Mouse (Mus musculus) kidney, embryonic 16.5 days (tissue): Measurements from ENCODE around the gene Ptafr. TPM values are rescaled to one million over a fixed set of nuclear protein-coding genes. Genes with fewer than 3 reads are reported as not detected.
"Not testable (repeated sequence)": the region's sequence is repeated elsewhere in the genome, so short reads cannot be mapped to it uniquely, and the experiment has no call there.

Source experiments
- ATAC-seq: fragments of 200-750 bp; cut with Nextera tagmentation; 2 replicates; pipeline ENCODE4 v1.8.0; 2017; ENCODE audit warnings: moderate TSS enrichment; ENCODE audit not compliant: low FRiP score, low TSS enrichment
- H3K27ac ChIP-seq: fragments of 300-500 bp; sonication (generic); 2 replicates; pipeline ENCODE4 v1.5.1; 2014; ENCODE audit warnings: low read length
- H3K27me3 ChIP-seq: fragments of 300-500 bp; sonication (generic); 2 replicates; pipeline ENCODE4 v1.6.1; 2014; ENCODE audit warnings: low read length, control low read depth, mixed read lengths; ENCODE audit not compliant: insufficient read depth
- H3K36me3 ChIP-seq: fragments of 300-500 bp; sonication (generic); 2 replicates; pipeline ENCODE4 v1.6.1; 2014; ENCODE audit warnings: low read length, control low read depth, mixed read lengths; ENCODE audit not compliant: insufficient read depth
- H3K4me1 ChIP-seq: fragments of 300-500 bp; sonication (generic); 2 replicates; pipeline ENCODE4 v1.6.1; 2014; ENCODE audit warnings: low read length, control low read depth, mixed read lengths; ENCODE audit not compliant: insufficient read depth
- H3K4me2 ChIP-seq: fragments of 300-500 bp; sonication (generic); replicated peaks from 2 replicates; pipeline ENCODE4 v1.6.1; 2014; ENCODE audit warnings: low read depth, low read length
- H3K4me3 ChIP-seq: fragments of 300-500 bp; sonication (generic); 2 replicates; pipeline ENCODE4 v1.5.1; 2014; ENCODE audit warnings: mild to moderate bottlenecking, low read length
- H3K9ac ChIP-seq: fragments of 300-500 bp; sonication (generic); replicated peaks from 2 replicates; pipeline ENCODE4 v1.6.1; 2014; ENCODE audit warnings: low read length
- H3K9me3 ChIP-seq: fragments of 300-500 bp; sonication (generic); 2 replicates; pipeline ENCODE4 v1.6.1; 2016; ENCODE audit warnings: low read length, control low read depth
- WGBS: fragments of 180-500 bp; shearing (Covaris S2); extraction: QIAGEN DNeasy Blood & Tissue Kit; methylation state at CpG from one replicate; pipeline ENCODE4 v1.1.7; 2014; 5-methylcytosine and 5-hydroxymethylcytosine counted together
- polyA plus RNA-seq: library from polyadenylated mRNA; unstranded; fragments of >200 nt; fragmentation: Nextera tagmentation; extraction: Ambion mirVana; gene quantifications from 2 replicates; pipeline ENCODE4 v1.2.1, GENCODE M21; 2015

Ptafr gene
- polyA plus RNA-seq, 1 experiment from 2014 or later, result 0.29 TPM

DNA sequence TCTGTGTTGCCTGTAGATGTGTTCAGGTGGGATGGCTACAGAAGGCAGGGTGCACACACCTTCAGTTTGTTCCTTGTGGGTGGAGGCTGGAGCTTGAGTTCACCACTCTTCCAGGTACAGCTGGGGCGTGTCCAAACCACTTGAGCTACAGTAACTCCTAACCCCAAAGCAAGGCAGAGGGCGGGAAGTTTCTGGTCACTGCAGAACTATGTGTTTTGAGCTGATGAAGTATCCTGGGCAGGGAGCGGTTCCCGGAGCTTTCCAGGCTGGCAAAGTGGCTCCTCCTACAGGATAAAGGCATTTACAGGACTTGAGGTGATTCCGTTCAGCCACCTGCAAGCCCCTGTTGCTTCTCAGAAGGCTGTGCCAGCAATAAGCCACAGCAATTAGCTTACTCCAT is 9.6 kb upstream of the Ptafr start:
- no peaks in the 10 kb centered on the region for H3K4me1 ChIP-seq
- ATAC-seq, result no peak
- H3K9me3 ChIP-seq, result no peaks in the 10 kb centered on the region
- H3K27me3 ChIP-seq, result no peaks in the 10 kb centered on the region
- H3K4me2 ChIP-seq, result no peak overlapping the region
- H3K4me3 ChIP-seq, result no peak overlapping the region
- H3K27ac ChIP-seq, result no peak overlapping the region
- H3K9ac ChIP-seq, result no peak overlapping the region
- H3K36me3 ChIP-seq, result peaks cover 45% of the 10 kb centered on the region
- 71% methylated on average over 5 of the region's 5 CpGs for WGBS

DNA sequence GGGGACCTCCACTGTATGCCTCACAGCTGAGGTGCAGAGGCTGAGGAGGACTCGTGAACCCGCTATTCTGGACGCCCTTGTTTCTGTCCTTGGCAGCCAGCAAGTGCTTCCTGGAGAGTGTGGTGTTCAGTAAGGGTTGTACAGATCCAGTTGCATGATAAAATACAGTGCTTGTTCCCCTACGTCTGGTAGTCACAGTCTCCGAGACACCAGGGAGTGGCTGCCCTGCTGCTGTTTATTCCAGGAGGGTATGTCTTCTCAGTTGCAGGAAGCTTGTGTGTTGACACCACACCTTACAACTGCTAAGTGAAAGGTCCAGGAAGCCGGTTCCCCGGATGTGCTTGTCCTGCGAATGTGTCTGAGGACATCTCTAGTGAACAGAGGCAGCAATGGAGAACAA is 9.2 kb upstream of the Ptafr start:
- no peak overlapping the region for H3K9ac ChIP-seq
- H3K4me2 ChIP-seq, result no peak overlapping the region
- no peak overlapping the region for H3K27ac ChIP-seq
- ATAC-seq, result no peak
- 73% methylated on average over 8 of the region's 8 CpGs for WGBS
- peaks cover 40% of the 10 kb centered on the region for H3K36me3 ChIP-seq
- H3K4me3 ChIP-seq, result no peak overlapping the region
- no peaks in the 10 kb centered on the region for H3K4me1 ChIP-seq
- no peaks in the 10 kb centered on the region for H3K9me3 ChIP-seq
- no peaks in the 10 kb centered on the region for H3K27me3 ChIP-seq

DNA sequence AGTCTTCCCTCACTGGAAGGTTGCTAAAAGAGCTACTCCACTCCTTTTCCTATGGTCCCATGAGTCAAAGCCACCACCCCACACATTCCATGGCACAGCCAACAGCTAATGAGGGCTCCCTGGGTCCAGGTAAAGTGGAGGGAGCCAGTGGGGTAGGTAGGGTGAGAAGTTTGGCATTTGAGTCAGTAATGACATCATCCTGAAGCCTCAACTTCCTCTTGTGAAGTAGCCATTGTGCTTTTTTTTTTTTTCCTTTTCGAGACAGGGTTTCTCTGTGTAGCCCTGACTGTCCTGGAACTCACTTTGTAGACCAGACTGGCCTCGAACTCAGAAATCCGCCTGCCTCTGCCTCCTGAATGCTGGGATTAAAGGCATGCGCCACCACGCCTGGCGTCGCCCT is 8.3 kb upstream of the Ptafr start:
- 85% methylated on average over 7 of the region's 7 CpGs for WGBS
- not testable (repeated sequence) for H3K4me1 ChIP-seq, H3K4me3 ChIP-seq, H3K9ac ChIP-seq, H3K4me2 ChIP-seq, H3K9me3 ChIP-seq, H3K27me3 ChIP-seq, ATAC-seq, H3K27ac ChIP-seq
- H3K36me3 ChIP-seq, result peaks cover 32% of the 10 kb centered on the region

DNA sequence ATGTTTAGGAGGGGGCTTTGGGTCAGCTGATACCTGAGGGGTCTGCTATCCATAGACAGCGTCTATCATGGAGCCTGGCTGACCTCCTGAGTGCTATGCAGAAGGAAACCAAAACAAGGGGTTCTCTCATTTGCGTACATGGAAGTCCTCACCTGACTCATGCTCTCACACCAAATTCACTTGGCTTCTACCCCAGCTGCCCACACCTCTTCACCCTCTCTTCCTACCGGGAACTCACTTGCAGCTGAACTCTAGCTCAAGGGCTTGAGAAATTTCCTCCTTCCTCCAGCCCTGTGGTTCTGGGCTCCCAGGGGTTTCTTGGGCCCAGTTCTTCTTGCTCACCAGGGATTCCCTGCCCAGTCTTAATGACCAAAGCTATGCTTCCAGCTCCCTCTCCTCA is 606 bp upstream of the Ptafr start:
- WGBS, result 83% methylated on average over 3 of the region's 3 CpGs

DNA sequence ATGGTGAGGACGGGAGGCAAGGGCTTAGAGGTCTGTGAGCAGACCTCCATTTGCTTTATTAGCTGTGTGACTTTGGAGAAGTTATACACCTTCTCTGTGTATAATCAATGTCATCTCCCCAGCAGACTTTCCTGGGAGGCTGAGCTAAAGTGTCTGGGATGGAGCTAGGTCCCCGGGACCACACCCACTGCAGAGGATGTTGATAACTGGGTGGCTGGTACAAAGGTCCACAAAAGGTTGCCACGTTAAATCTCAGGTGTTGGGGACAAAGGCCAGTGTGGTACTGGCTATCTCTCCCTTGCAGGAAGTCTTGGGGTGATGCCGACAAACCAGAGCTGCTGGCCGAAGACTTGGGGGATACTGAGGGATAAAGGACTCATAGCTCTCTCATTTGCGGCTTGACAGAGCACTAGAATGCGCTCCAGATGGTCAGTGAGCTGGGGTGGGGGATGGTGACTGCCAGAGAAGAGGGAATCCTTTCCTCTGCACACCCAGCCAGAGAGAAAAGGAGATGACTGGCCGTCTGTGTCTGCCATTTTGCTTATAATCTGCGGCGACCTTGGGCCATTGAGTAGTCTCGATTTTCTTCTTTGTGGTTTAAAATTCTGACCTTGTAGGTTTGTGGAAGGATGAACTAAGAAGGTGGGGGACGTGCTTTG is 1.4 kb downstream of the Ptafr start:
- Histone ChIP-seq H3K27ac (no peak overlapping the region), H3K27me3 (no peaks in the 10 kb centered on the region), H3K4me2 (no peak overlapping the region), H3K36me3 (no peaks in the 10 kb centered on the region), H3K9me3 (0 out of 2 replicates have a peak, but pooled peaks cover 4% of the 10 kb centered on the region), H3K4me3 (no peak overlapping the region), H3K4me1 (no peaks in the 10 kb centered on the region), H3K9ac (no peak overlapping the region)
- WGBS, result 73% methylated on average over 12 of the region's 12 CpGs
- no peak for ATAC-seq

More for the DNA sequence above, 606 bp upstream of the Ptafr start:
- Histone ChIP-seq H3K9ac (no peak overlapping the region), H3K4me2 (no peak overlapping the region), H3K4me3 (no peak overlapping the region), H3K9me3 (no peaks in the 10 kb centered on the region), H3K27ac (no peak overlapping the region), H3K27me3 (no peaks in the 10 kb centered on the region), H3K36me3 (no peaks in the 10 kb centered on the region), H3K4me1 (no peaks in the 10 kb centered on the region)
- no peak for ATAC-seq

DNA sequence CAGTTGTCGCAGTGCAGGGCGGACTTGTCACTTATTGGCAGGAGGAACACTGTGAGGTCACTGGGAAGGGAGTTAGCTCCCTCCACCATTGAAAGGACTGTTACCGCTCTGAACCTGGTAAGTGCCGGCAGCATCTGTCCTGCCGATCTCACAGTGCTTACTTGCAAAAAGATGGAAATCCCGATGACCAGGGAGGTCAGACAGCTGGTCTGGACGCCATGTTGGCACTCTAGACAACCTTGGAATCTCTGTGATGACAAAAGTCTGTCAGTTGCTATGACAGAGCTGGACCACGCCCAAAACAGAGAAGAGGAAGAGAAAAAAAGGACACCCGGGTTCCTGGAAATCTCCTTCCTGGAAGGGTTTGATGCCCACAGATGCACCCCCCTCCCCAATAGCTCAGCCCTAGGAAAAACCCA is 3.5 kb downstream of the Ptafr start:
- ATAC-seq, result no peak
- no peak overlapping the region for H3K27ac ChIP-seq
- 61% methylated on average over 9 of the region's 9 CpGs for WGBS
- no peaks in the 10 kb centered on the region for H3K4me1 ChIP-seq
- no peak overlapping the region for H3K4me3 ChIP-seq
- no peak overlapping the region for H3K9ac ChIP-seq
- no peaks in the 10 kb centered on the region for H3K27me3 ChIP-seq
- 0 out of 2 replicates have a peak, but pooled peaks cover 4% of the 10 kb centered on the region for H3K9me3 ChIP-seq
- no peaks in the 10 kb centered on the region for H3K36me3 ChIP-seq
- H3K4me2 ChIP-seq, result no peak overlapping the region

DNA sequence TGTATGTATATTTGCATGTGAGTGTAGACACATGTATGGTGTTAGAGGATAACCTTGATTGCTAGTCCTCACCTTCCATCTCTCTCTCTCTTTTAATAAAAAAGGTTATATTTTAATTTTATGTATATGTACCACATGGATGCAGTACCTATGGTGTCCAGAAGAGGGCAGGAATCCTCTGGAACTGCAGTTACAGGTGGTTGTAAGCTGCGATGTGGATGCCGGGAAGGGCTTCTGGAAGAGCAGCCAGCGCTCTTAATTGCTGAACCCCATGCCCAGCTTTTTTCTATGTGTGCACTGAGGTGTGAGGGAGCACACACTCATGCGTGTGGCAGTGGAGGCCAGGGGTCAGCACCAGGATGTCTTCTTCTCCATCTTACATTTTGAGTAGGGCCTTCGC is 5.2 kb downstream of the Ptafr start:
- H3K4me1 ChIP-seq, result no peaks in the 10 kb centered on the region
- H3K9me3 ChIP-seq, result 0 out of 2 replicates have a peak, but pooled peaks cover 4% of the 10 kb centered on the region
- H3K27ac ChIP-seq, result no peak overlapping the region
- no peak overlapping the region for H3K4me2 ChIP-seq
- ATAC-seq, result no peak
- H3K36me3 ChIP-seq, result no peaks in the 10 kb centered on the region
- no peak overlapping the region for H3K9ac ChIP-seq
- H3K4me3 ChIP-seq, result no peak overlapping the region
- 86% methylated on average over 5 of the region's 5 CpGs for WGBS
- no peaks in the 10 kb centered on the region for H3K27me3 ChIP-seq

DNA sequence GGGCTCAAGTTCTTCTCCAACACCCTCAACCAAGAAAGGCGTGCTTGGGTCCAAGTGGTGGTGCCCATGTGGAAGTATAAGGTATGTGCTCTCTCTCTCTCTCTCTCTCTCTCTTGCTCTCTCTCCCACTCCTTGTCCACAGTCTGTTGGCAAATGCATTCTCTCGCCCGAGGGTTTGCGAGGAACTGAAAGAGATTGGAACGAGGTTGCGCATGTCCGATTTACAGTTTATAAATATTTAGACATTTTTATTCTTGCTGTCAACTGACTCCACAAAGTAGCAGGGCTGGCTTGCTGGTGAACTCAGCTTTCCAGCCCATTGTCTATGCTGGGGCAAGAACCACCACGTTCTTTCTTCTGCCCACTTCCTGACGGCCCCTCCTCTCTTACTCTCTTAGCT is 7.3 kb downstream of the Ptafr start:
- WGBS, result 67% methylated on average over 9 of the region's 9 CpGs
- H3K27ac ChIP-seq, result no peak overlapping the region
- H3K36me3 ChIP-seq, result no peaks in the 10 kb centered on the region
- no peaks in the 10 kb centered on the region for H3K4me1 ChIP-seq
- H3K27me3 ChIP-seq, result no peaks in the 10 kb centered on the region
- H3K9ac ChIP-seq, result no peak overlapping the region
- ATAC-seq, result no peak
- no peak overlapping the region for H3K4me3 ChIP-seq
- no peak overlapping the region for H3K4me2 ChIP-seq
- 0 out of 2 replicates have a peak, but pooled peaks cover 4% of the 10 kb centered on the region for H3K9me3 ChIP-seq

DNA sequence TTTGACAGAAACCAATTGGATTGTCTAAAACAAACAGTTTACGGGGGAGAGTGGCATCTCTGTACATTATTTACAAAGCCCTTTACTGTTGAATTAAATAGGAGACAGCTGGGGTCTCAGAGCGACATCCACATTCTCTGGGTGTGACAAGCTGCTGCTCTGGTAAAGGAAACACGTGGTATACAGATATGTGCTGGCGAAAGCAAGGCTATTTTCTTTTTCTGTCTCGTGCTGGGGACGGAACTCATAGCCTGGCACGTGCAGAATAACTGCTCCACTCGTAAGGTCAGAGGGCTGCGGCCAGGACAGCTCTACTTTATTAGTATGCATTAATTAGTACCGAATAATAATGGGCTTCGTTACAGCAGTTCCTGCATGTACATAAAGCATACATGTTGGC is 9.5 kb downstream of the Ptafr start:
- no peak overlapping the region for H3K4me2 ChIP-seq
- ATAC-seq, result no peak
- no peaks in the 10 kb centered on the region for H3K27me3 ChIP-seq
- no peaks in the 10 kb centered on the region for H3K4me1 ChIP-seq
- no peak overlapping the region for H3K27ac ChIP-seq
- H3K9me3 ChIP-seq, result 0 out of 2 replicates have a peak, but pooled peaks cover 4% of the 10 kb centered on the region
- 63% methylated on average over 11 of the region's 11 CpGs for WGBS
- no peaks in the 10 kb centered on the region for H3K36me3 ChIP-seq
- no peak overlapping the region for H3K9ac ChIP-seq
- no peak overlapping the region for H3K4me3 ChIP-seq

DNA sequence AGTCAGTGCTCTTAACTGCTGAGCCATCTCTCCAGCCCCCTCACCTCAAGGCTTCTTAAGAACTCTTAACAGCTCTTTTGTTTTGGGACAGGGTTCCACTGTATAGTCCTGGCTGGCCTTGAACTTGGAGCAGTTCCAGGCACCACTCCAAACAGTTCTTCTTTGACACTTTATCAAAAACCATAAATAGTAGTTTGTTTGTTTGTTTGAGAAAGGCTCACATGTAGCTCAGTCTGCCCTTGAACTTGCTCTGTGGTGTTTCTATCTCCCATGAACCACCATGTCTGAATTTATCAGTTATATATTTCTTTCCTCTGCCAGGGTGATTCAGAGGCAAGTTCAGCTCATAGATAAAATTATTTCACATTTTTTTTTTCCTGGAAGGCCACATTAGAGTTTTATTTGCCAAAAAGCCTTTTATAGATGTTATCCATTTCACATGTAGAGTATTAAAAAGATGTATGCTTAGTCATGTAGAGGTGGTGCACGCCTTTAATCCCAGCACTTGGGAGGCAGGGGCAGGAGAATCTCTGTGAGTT is 11.0 kb downstream of the Ptafr start:
- H3K4me2 ChIP-seq, result no peak overlapping the region
- H3K27me3 ChIP-seq, result no peaks in the 10 kb centered on the region
- H3K27ac ChIP-seq, result no peak overlapping the region
- H3K4me1 ChIP-seq, result no peaks in the 10 kb centered on the region
- H3K36me3 ChIP-seq, result no peaks in the 10 kb centered on the region
- WGBS, result 79% methylated on average over 1 of the region's 1 CpGs
- H3K9me3 ChIP-seq, result no peaks in the 10 kb centered on the region
- no peak overlapping the region for H3K9ac ChIP-seq
- no peak overlapping the region for H3K4me3 ChIP-seq
- ATAC-seq, result no peak
